Mouse (Mus musculus) ovary, postnatal 10 days (tissue): ENCODE data around the gene Hist1h4d.
"Not testable (repeated sequence)": the region's sequence is repeated elsewhere in the genome, so short reads cannot be mapped to it uniquely, and the experiment has no call there.

Experiments
- DNase-seq: peaks from one replicate; pipeline ENCODE4 v3.0.0; 2022; ENCODE audit warnings: low spot score

Gene Hist1h4d

DNA sequence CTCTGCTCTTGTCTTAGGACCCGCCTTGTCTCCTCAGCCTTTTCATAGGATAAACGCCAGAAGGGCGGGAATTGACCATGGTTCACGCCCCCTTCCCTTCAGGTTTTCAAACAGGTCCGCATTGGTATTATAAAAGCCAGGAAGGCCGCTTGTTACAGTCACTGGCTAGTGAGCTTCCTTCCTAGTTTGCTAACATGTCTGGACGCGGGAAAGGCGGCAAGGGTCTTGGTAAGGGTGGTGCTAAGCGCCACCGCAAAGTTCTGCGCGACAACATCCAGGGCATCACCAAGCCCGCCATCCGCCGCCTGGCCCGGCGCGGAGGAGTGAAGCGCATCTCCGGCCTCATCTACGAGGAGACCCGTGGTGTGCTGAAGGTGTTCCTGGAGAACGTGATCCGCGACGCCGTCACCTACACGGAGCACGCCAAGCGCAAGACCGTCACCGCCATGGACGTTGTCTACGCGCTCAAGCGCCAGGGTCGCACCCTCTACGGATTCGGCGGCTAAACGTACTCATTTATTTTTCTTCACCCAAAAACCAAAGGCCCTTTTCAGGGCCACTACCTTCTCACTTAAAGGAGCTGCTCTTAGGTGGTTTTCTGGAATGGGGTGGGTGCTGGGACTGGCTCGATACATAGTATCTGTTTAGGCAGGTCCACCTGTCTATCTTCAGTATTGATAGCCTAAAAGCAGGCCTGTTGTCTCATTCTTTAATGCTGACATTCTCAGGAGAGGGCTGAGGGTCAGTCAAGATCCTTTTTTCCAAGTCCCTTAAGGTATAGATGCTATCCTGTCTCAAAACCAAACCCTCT, at the start of gene Hist1h4d:
Hist1h4d (plus strand) TSS at position 191 of the 811 bp plus-strand sequence.
- DNase-seq = peak; percentile 97

DNA sequence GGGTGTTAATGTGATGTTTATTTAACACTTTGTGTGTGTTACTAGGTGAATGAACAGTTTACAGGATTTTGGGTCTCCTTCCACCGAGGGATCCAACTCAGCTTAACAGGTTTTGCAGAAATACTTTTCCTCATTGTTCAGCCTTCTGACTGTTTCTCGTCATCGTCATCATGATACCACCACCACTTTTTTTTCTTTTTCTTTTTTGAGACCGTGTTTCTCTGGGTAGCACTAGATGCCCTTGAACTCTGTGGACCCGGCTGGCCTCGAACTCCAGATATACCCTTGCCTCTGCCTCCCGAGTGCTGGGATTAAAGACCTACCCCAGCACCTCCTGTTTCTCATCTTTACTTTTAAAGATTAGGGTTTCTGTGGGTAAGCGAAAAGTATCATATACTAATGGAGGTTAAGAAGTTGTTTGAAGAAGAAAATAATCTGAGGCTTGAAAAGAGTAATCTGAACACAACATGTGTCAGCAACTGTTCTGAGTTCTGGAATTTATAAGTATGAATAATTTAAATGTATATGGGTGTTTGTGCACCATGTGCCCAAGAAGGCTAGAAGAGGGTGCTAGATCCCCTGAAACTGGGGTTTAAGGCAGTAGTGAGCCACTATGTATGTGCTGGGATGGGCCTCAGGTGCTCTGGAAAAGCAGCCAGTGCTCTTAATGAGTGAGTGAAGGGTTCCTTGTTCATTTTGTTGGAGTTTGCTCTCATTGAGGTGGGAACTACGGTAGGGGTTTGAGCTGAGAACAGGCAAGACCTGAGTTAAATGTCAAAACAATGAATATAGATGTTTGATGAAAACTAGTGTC, 48.9 kb upstream of the Hist1h4d start:
- DNase-seq = no peak

DNA sequence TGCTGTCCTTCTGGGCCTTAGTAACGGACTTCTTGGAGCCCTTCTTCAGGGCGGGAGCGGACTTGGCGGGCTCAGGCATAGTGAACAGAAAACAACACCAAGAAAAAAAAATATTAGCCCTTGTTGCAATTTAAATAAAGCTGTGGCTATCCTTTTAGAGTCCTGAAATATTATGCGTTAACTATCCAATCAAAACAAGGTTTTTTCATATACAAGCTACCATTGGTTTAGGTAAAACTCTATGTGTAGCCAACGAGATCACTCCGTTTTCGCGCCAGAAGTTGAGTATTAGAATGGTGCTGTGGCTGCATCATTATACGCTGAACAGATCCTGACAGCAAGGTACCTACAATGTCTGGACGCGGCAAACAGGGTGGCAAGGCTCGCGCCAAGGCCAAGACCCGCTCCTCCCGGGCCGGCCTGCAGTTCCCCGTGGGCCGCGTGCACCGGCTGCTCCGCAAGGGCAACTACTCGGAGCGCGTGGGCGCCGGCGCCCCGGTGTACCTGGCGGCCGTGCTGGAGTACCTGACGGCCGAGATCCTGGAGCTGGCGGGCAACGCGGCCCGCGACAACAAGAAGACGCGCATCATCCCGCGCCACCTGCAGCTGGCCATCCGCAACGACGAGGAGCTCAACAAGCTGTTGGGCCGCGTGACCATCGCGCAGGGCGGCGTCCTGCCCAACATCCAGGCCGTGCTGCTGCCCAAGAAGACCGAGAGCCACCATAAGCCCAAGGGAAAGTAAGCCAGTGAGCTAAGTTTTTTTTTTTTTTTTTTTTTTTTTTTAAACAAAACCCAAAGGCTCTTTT, 47.6 kb upstream of the Hist1h4d start, which contains the start of gene Hist1h2af:
Hist1h2af (plus strand) TSS at position 347 of the 808 bp plus-strand sequence.
- not testable (repeated sequence) for DNase-seq

DNA sequence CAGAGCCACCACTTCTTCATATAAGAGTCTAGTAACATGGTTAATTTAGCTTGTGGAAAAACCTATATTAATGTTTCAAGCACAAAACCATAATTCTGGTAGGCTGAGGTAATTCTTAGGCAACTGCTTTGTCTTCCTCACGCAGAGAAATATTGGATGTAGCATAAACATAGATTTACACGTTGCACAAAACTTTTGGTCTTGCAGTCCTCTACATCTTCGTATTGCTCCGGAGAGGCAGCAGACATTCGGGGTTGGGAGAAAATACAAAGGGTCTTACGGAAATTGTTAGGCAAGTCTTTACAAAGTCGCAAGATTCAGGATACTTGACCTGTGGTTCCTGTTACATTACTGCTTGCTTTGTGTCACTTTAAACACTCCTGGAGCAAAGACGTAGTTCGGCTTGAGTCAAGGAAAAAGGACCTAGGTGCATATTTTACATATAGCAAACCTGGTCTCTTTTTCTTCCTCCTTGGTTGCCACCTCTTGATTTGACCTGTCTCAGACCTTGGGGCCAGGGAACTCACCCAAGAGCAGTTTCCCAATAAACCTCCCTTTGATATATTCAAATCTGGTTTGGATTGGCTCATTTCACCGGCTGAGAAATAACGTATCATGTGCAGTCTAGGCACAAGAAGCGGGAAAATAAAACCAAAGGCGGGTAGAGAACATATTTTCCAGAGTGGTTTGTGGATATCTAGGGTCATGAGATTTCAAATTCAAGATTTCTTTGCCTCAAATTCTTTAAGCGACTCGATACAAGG, 46.8 kb upstream of the Hist1h4d start:
- no peak for DNase-seq

- DNase-seq = not testable (repeated sequence)
Measured at GRCm38 (mm10) chr13:23535137-23536075, 46.0 kb upstream of the Hist1h4d start, which contains the start of gene Hist1h3g. Gene Hist1h3g, plus strand, starts transcription at chr13:23535422.

DNA sequence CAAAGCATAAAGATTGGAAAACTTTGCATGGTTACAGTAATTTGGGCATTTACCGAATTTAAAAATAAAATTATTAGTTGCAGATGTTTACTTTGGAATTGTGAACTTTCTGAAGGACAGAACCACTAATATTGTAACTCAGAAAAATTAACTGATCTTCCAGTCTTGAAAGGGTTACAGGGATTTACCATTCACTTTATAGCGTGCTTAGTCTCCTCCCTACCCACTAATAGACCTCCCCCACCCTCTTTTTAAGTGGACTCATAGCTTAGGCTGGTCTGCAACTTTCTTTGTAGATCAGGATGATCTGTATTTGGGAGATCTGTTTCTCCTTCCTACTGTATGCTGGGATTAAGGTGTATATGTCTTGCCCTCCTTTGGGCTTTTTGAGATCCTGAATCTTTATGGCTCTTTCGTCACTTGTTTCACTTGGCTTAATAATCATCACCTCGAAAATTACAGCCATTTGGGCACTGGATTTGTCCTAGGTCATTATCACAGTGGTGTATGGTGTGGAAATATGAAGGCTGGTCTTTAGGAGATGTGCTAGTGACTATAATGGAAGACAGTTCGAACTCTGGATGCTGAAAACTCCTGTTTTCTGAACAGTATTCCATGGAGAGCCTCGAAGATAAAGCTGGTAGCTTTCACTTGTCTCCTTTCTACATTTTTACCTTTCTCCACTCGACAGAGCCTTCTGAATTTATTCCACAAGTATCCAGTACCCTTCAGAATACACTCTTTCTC, 45.1 kb upstream of the Hist1h4d start:
- no peak for DNase-seq

GRCm38 (mm10) chr13:23537006-23537710, 44.2 kb upstream of the Hist1h4d start:
- DNase-seq = no peak

- DNase-seq = no peak
Measured at GRCm38 (mm10) chr13:23538249-23538648, 43.1 kb upstream of the Hist1h4d start.

DNA sequence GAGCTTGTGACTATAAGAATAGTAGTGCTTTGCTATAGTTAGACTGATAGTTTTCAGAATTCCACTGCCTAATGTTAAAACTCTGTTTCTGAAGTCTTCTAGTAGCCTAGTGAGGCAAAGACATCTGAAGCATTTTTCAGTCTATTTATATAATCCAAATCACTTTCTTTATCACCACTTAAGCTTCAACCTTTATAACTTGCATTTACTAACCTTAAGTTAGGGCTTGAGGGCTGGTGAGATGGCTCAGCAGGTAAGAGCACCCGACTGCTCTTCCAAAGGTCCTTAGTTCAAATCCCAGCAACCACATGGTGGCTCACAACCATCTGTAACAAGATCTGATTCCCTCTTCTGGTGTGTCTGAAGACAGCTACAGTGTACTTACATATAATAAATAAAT, 41.6 kb upstream of the Hist1h4d start:
- not testable (repeated sequence) for DNase-seq

- no peak for DNase-seq
Measured at GRCm38 (mm10) chr13:23541497-23541896, 39.9 kb upstream of the Hist1h4d start.

DNA sequence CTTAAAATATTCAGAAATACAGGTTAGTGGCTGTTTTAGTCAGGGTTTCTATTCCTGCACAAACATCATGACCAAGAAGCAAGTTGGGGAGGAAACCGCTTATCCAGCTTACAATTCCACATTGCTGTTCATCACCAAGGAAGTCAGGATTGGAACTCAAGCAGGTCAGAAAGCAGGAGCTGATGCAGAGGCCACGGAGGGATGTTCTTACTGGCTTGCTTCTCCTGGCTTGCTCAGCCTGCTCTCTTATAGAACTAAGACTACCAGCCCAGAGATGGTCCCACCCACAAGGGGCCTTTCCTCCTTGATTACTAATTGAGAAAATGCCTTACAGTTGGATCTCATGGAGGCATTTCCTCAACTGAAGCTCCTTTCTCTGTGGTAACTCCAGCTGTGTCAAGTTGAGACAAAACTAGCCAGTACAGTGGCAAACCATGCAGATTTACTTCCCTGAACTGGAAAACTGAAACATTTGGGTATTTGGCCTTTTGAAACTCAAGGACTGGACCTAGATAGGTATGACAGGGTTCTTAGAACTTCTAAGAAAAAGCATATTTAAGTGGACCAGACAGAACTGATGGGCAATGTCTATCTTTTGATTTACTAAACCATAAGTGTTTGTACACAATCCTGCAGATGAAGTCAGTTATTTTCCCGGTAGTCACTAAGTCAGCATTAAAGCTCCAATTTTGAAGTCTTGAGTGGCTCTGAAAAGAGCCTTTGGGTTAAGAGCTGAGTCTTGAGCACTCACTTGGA, 39.0 kb upstream of the Hist1h4d start:
- DNase-seq = not testable (repeated sequence)

GRCm38 (mm10) chr13:23542999-23543607, 38.3 kb upstream of the Hist1h4d start, which contains the start of gene Hist1h2bh:
Gene Hist1h2bh, minus strand, starts transcription at chr13:23543392.
- DNase-seq = not testable (repeated sequence)

- DNase-seq = no peak
Measured at GRCm38 (mm10) chr13:23543965-23544786, 37.2 kb upstream of the Hist1h4d start, which contains the start of gene Hist1h3f. Gene Hist1h3f, plus strand, starts transcription at chr13:23544052.

DNA sequence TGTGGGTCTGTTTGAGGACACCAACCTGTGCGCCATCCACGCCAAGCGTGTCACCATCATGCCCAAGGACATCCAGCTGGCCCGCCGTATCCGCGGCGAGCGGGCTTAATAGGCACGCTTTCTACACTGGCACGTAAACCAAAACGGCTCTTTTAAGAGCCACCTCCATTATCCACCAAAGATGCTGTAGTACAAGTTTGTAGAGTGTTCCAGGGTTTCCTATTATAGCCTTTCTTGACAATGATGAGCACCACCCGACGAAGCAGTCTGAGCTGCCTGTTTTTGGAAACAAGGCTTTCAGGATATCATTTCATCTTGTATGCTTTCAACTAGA, 36.6 kb upstream of the Hist1h4d start:
- not testable (repeated sequence) for DNase-seq

- DNase-seq = no peak
Measured at GRCm38 (mm10) chr13:23546694-23547093, 34.7 kb upstream of the Hist1h4d start.

GRCm38 (mm10) chr13:23550761-23551145, 30.6 kb upstream of the Hist1h4d start:
- no peak for DNase-seq
